Mouse (Mus musculus) cerebellum, adult 2 months (tissue): ENCODE measurements around the gene Cnga4. TPM values are rescaled to one million over a fixed set of nuclear protein-coding genes. Genes with fewer than 3 reads are reported as not detected.

Experiments used
- DNase-seq, 2 experiments: peaks; one replicate each; pipeline ENCODE4 v3.0.0; 2021
- H3K27ac ChIP-seq: fragments of 200-500 bp; 2 replicates; pipeline ENCODE4 v1.5.1; 2012; ENCODE audit warnings: low read length, control low read depth, inconsistent platforms; ENCODE audit not compliant: insufficient read depth
- H3K27me3 ChIP-seq: fragments of 200-500 bp; 2 replicates; pipeline ENCODE4 v1.6.1; 2012; ENCODE audit warnings: inconsistent platforms, mild to moderate bottlenecking, low read length, moderate library complexity; ENCODE audit not compliant: control insufficient read depth, insufficient read depth
- H3K4me1 ChIP-seq: fragments of 200-500 bp; 2 replicates; pipeline ENCODE4 v1.6.1; 2011; ENCODE audit warnings: low read length; ENCODE audit not compliant: control insufficient read depth, insufficient read depth
- H3K4me3 ChIP-seq: fragments of 200-500 bp; replicated peaks from 2 replicates; pipeline ENCODE3; 2011; ENCODE audit warnings: mild to moderate bottlenecking, low read depth, low read length, control low read depth; ENCODE audit not compliant: insufficient read depth
- CTCF ChIP-seq: fragments of 200-500 bp; IDR thresholded peaks from 2 replicates; pipeline ENCODE4 v1.5.1; 2011; ENCODE audit warnings: low read depth, mild to moderate bottlenecking, control low read depth, low read length, moderate library complexity, borderline replicate concordance; ENCODE audit not compliant: insufficient read depth
- POLR2A ChIP-seq: fragments of 200-500 bp; IDR thresholded peaks from 2 replicates; pipeline ENCODE4 v1.6.1; 2011; ENCODE audit warnings: low read length, control low read depth, borderline replicate concordance; ENCODE audit not compliant: insufficient read depth
- WGBS: fragments of 180-500 bp; shearing (Covaris S2); methylation state at CpG from one replicate; pipeline ENCODE4 v1.1.7; 2018; 5-methylcytosine and 5-hydroxymethylcytosine counted together
- polyA plus RNA-seq: library from polyadenylated mRNA; depleted of rRNA; stranded (reverse); fragments of >200 nt; gene quantifications from 2 replicates; pipeline ENCODE4 v1.2.3, GENCODE M21; 2012

The Cnga4 gene
- polyA plus RNA-seq, 1 experiment: 1.1 TPM

DNA sequence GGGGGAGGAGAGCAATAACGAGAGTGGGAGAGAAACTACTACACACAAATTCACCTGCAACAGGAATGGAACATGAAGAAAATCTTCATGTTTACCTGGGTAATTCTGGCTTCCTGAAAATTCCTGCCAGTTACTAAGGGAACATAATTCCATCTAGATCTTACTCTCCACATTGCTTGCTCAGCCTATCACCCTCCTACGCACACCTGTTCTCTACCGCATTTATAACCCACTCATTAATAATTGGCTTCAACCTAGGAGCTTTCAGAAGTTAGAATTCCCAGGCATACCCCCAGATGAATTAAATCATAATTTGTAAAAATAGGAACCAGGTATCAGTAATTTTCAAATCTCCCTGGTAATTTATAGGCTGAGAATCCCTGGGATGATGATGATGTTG, 30.4 kb upstream of the Cnga4 start:
- no peak for DNase-seq
- 97% methylated on average over 3 of the region's 3 CpGs for WGBS

DNA sequence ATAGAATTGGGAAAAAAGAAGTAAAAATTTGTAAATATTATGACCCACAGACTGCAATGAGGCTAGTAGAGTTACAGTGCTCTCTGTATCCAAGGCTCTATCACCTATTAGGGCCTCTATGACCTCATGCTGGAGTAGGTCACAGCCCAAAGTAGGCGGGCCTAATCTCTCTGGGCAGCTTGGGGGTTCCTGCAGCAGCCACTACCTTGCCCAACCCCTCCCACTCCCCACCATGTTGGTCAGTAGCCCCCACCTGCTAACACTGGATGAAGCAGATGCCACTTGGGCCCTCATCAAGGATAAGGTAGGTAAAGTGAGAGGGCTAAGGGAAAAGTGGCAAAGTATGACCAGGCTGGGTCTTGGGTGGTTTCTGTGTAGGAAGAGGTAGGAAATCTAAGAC, 29.5 kb upstream of the Cnga4 start, which contains the start of gene Gm5901:
Gene Gm5901 (plus strand): TSS at position 173 of the 400 bp plus-strand sequence.
- Histone ChIP-seq H3K4me3 (no peak within 1 kb of the TSS), H3K27ac (no peak within 1 kb of the TSS), H3K4me1 (no peaks in the 10 kb centered on the region), H3K27me3 (no peaks in the 10 kb centered on the region)
- DNase-seq: no peak
- WGBS: 100% methylated on average over 1 of the region's 1 CpGs
- no peak for TF ChIP-seq POLR2A
- TF ChIP-seq CTCF: no peak

More for the DNA sequence above, 30.4 kb upstream of the Cnga4 start:
- Histone ChIP-seq H3K4me3 (no peak overlapping the region), H3K4me1 (no peaks in the 10 kb centered on the region), H3K27me3 (no peaks in the 10 kb centered on the region), H3K27ac (no peak overlapping the region)
- TF ChIP-seq CTCF (no peak), POLR2A (no peak)

GRCm38 (mm10) chr7:105380329-105380728, 24.0 kb upstream of the Cnga4 start:
- Histone ChIP-seq H3K4me3 (no peak overlapping the region), H3K4me1 (no peaks in the 10 kb centered on the region), H3K27me3 (no peaks in the 10 kb centered on the region), H3K27ac (no peak overlapping the region)
- 94% methylated on average over 3 of the region's 3 CpGs for WGBS
- no peak for DNase-seq
- TF ChIP-seq POLR2A (no peak), CTCF (no peak)

- Histone ChIP-seq H3K4me1 (no peaks in the 10 kb centered on the region), H3K4me3 (no peak overlapping the region), H3K27me3 (no peaks in the 10 kb centered on the region), H3K27ac (no peak overlapping the region)
- WGBS: 93% methylated on average over 2 of the region's 2 CpGs
- no peak for TF ChIP-seq POLR2A
- TF ChIP-seq CTCF: no peak
- DNase-seq: no peak
These were observed 16.7 kb upstream of the Cnga4 start for GRCm38 (mm10) chr7:105387696-105388095.

GRCm38 (mm10) chr7:105390236-105390635, 14.1 kb upstream of the Cnga4 start:
- no peak overlapping the region for H3K27ac ChIP-seq
- peak in 1 of 2 experiments; percentile 24 for DNase-seq
- no peak overlapping the region for H3K4me3 ChIP-seq
- peaks cover 9% of the 10 kb centered on the region; the same call in 1 of the 2 replicates for H3K4me1 ChIP-seq
- WGBS: 61% methylated on average over 2 of the region's 2 CpGs
- H3K27me3 ChIP-seq: no peaks in the 10 kb centered on the region
- TF ChIP-seq CTCF: no peak

GRCm38 (mm10) chr7:105394606-105395005, 9.8 kb upstream of the Cnga4 start:
- Histone ChIP-seq H3K27me3 (no peaks in the 10 kb centered on the region), H3K4me1 (peaks cover 9% of the 10 kb centered on the region; the same call in 1 of the 2 replicates), H3K4me3 (no peak overlapping the region), H3K27ac (no peak overlapping the region)
- peak; percentile 58 to 76 for DNase-seq
- TF ChIP-seq POLR2A (no peak), CTCF (no peak)
- WGBS: 12% methylated on average over 1 of the region's 1 CpGs

DNA sequence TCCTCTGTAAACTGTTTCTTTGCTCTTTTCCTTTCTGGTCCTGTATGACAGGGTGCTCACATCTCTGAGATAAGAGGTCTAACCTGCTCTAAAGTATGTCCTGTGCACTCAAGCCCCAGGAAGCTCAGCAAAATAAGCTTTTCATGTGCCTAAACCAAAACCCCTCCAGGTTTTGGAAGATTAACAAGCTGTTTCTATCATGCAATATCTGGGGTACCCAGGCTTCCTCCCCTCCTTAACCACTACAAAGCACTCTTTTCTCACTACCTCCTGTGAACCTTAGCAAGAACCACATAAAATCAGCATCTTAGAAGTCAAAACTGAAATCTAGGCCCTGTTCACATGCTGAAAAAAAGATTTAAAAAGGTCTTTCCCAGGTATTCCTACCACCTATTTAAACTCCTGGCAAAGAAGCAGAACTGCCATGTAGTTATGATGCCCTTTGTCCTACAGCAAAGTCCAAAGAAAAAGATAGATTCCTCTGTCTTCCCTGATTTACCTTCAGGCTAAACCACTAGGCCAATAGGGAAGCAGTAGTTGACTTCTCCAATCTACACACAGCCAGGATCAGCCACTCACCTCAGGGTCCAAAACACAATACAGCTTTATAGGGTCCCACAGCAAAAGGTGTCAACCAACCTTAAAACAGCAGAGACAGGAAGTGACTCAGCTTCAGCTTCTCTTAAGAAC, 9.1 kb upstream of the Cnga4 start:
- peak overlapping the region; percentile 47; the same call in 1 of the 2 replicates for H3K27ac ChIP-seq
- no peak overlapping the region for H3K4me3 ChIP-seq
- H3K27me3 ChIP-seq: no peaks in the 10 kb centered on the region
- TF ChIP-seq CTCF: no peak
- no peak for TF ChIP-seq POLR2A
- no peak for DNase-seq
- peaks cover 9% of the 10 kb centered on the region; the same call in 1 of the 2 replicates for H3K4me1 ChIP-seq

GRCm38 (mm10) chr7:105396126-105396525, 8.2 kb upstream of the Cnga4 start:
- no peak overlapping the region for H3K4me3 ChIP-seq
- TF ChIP-seq CTCF (no peak), POLR2A (no peak)
- H3K4me1 ChIP-seq: peaks cover 9% of the 10 kb centered on the region; the same call in 1 of the 2 replicates
- no peak overlapping the region for H3K27ac ChIP-seq
- no peaks in the 10 kb centered on the region for H3K27me3 ChIP-seq
- DNase-seq: no peak
